Mouse (Mus musculus): ENCODE data around the gene Urad. TPM values are rescaled to one million over a fixed set of nuclear protein-coding genes. Genes with fewer than 3 reads are reported as not detected.

Gene Urad
- total RNA-seq, 2 experiments from 2014 or later, result not detected

- no peak for ATAC-seq (replicated peaks; ENCODE audit: low FRiP score, poor library complexity, severe bottlenecking)
Observed at GRCm38 (mm10) chr5:147272046-147272807, 50.0 kb downstream of the Urad start.

DNA sequence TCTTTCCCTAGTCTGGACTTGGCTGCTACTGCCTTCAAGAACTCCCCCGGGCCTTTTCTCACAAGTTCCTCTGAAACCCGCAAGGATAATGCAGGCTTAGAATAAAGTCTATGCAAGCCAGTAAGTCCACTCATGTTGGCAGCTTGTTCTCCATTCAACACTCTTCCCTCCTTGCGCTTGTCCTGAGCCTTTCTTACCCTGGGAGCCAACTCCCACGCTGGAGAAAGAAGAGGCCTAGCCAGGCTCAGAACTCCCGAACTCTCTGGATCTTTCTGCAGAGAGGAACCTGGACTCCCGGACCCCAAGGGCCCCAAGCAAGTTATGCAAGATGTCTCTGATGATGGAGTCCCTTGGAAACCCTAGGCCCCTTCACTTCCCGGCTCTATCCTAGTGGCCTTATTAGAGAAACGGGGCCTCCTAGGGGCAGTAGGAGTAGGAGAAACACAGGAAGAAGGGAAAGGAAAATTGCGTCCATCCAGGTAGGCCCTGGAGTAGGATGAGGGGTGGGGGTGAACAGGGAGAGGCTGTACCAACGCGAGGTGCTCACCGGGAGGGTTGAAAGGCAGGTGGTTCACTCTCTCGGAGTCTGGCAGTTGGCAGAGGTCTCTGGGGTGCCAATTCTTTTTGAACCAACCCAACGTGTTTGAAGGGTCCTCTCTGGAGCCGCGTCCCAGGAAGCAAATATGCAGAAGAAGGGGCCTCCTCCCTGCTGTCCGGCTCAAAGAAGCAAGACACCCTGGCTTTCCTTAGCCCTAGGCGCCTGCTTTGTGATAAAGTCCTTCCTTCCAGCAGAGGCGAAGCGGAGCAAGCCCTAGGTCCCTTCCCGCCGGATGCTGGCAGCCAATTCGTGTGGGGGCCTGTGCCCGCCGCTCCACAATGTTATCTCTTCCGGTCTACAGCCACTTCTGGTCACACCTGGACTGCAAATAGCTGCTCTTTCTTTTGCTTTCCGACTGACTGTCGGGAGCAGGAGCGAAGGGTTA lies 51.3 kb downstream of the Urad start:
- ATAC-seq (replicated peaks; ENCODE audit: low FRiP score, poor library complexity, severe bottlenecking), result no peak

DNA sequence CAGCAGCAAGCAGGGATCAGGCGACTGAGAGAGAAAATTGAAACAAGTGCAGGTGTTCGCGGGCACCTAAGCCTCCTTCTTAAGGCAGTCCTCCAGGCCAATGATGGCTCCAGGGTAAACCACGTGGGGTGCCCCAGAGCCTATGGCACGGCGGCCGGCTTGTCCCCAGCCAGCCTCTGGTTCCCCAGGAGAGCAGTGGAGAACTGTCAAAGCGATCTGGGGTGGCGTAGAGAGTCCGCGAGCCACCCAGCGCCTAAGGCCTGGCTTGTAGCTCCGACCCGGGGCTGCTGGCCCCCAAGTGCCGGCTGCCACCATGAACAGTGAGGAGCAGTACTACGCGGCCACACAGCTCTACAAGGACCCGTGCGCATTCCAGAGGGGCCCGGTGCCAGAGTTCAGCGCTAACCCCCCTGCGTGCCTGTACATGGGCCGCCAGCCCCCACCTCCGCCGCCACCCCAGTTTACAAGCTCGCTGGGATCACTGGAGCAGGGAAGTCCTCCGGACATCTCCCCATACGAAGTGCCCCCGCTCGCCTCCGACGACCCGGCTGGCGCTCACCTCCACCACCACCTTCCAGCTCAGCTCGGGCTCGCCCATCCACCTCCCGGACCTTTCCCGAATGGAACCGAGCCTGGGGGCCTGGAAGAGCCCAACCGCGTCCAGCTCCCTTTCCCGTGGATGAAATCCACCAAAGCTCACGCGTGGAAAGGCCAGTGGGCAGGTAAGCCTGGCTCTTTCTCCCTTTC lies 52.1 kb downstream of the Urad start, which contains the start of gene Pdx1:
Gene Pdx1, plus strand, starts transcription at position 34 of the 747 bp plus-strand sequence.
- no peak for ATAC-seq (replicated peaks; ENCODE audit: low FRiP score, poor library complexity, severe bottlenecking)

DNA sequence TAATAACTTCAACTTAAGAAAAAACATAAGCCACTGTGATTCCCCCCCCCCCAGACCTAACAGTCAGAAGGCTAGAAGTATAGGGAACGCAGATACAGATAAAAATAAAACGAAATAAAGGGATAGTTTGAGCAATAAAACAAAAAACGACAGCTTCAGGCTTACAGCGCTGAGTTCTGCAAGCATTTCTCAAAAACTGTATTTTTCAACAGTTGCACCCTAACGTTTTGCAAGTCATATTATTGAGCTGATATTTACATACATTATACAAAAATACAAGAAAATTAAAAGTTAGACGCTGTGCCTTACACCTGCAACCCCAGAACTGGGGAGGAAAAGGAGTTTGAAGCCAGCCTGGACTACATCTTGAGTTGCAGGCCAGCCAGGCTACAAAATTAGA lies 52.9 kb downstream of the Urad start:
- no peak for ATAC-seq (replicated peaks; ENCODE audit: low FRiP score, poor library complexity, severe bottlenecking)

GRCm38 (mm10) chr5:147268728-147269127 lies 53.5 kb downstream of the Urad start:
- no peak for ATAC-seq (replicated peaks; ENCODE audit: low FRiP score, poor library complexity, severe bottlenecking)

GRCm38 (mm10) chr5:147267434-147267833 lies 54.8 kb downstream of the Urad start:
- no peak for ATAC-seq (replicated peaks; ENCODE audit: low FRiP score, poor library complexity, severe bottlenecking)

Other genes with a start within 250 kb of the Urad start
- 0.84 and 6.5 TPM in 2 replicates for gene Lnx2, start 245.9 kb downstream of the Urad start, total RNA-seq (2015; ENCODE audit: low replicate concordance)
- gene Lnx2, start 245.9 kb downstream of the Urad start, total RNA-seq (2017; ENCODE audit: low replicate concordance), result 1.8 and 2.0 TPM in 2 replicates
- 27.9 and 36.6 TPM in 2 replicates for gene Polr1d, start 245.4 kb downstream of the Urad start, total RNA-seq (2015; ENCODE audit: low replicate concordance)
- gene Polr1d, start 245.4 kb downstream of the Urad start, total RNA-seq (2017; ENCODE audit: low replicate concordance), result 26.9 and 28.7 TPM in 2 replicates
- gene Gsx1, start 133.7 kb downstream of the Urad start, total RNA-seq (2015; ENCODE audit: low replicate concordance), result not detected in 2 replicates
- not detected in 2 replicates for gene Gsx1, start 133.7 kb downstream of the Urad start, total RNA-seq (2017; ENCODE audit: low replicate concordance)
- not detected in 2 replicates for gene Pdx1, start 52.5 kb downstream of the Urad start, total RNA-seq (2015; ENCODE audit: low replicate concordance)
- gene Pdx1, start 52.5 kb downstream of the Urad start, total RNA-seq (2017; ENCODE audit: low replicate concordance), result not detected in 2 replicates
- not detected in 2 replicates for gene Cdx2, start 15.2 kb downstream of the Urad start, total RNA-seq (2015; ENCODE audit: low replicate concordance)
- gene Cdx2, start 15.2 kb downstream of the Urad start, total RNA-seq (2017; ENCODE audit: low replicate concordance), result not detected in 2 replicates
- gene Flt3, start 78.0 kb upstream of the Urad start, total RNA-seq (2015; ENCODE audit: low replicate concordance), result 0.84 and 1.9 TPM in 2 replicates
- gene Flt3, start 78.0 kb upstream of the Urad start, total RNA-seq (2017; ENCODE audit: low replicate concordance), result 2.8 and 4.7 TPM in 2 replicates
- gene Pan3, start 107.7 kb upstream of the Urad start, total RNA-seq (2015; ENCODE audit: low replicate concordance), result 263 and 430 TPM in 2 replicates
- gene Pan3, start 107.7 kb upstream of the Urad start, total RNA-seq (2017; ENCODE audit: low replicate concordance), result 228 and 241 TPM in 2 replicates